Mouse (Mus musculus): Measurements from ENCODE around the gene Fadd. TPM values are rescaled to one million over a fixed set of nuclear protein-coding genes. Genes with fewer than 3 reads are reported as not detected.
A peak's percentile ranks its signal among the peaks of the same experiment; 100 is the strongest.

Gene Fadd
- polyA plus RNA-seq, 1 experiment from 2014 or later = 11.1 TPM

DNA sequence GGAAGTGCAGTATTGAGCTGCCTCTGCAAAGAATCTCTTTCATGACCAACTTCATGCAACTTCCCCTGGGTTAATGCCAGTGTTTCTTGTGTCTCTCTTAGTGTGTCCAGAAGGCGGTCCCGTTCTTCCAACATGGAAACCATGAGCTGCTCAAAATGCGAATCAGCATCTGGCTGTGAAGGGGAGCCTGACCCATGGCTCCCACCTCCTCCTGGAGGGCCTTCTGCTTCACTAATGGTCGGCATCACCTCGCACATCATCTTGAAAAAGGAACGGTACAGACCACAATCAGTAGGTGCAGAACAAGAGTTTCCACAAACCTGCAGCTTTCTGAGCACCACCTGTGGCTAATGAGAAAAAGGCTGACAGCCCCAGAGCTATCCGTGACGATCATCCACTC, 30.0 kb downstream of the Fadd start:
- H3K27me3 ChIP-seq = peaks cover 7% of the 10 kb centered on the region; the same call in 1 of the 2 replicates
- H3K27ac ChIP-seq = no peak overlapping the region
- peak overlapping the region; percentile 83 for H3K4me2 ChIP-seq
- H3K4me3 ChIP-seq (replicated peaks) = peak overlapping the region; percentile 97
- WGBS = 82% methylated on average over 8 of the region's 8 CpGs
- H3K9me3 ChIP-seq = no peaks in the 10 kb centered on the region
- peaks cover 46% of the 10 kb centered on the region for H3K36me3 ChIP-seq
- peaks cover 13% of the 10 kb centered on the region for H3K4me1 ChIP-seq (replicated peaks)
- peak overlapping the region; percentile 93; the same call in 1 of the 2 replicates for H3K9ac ChIP-seq (replicated peaks)
- no peak for ATAC-seq (ENCODE audit: insufficient number of reproducible peaks, insufficient read depth, low FRiP score, low TSS enrichment, low read depth)

DNA sequence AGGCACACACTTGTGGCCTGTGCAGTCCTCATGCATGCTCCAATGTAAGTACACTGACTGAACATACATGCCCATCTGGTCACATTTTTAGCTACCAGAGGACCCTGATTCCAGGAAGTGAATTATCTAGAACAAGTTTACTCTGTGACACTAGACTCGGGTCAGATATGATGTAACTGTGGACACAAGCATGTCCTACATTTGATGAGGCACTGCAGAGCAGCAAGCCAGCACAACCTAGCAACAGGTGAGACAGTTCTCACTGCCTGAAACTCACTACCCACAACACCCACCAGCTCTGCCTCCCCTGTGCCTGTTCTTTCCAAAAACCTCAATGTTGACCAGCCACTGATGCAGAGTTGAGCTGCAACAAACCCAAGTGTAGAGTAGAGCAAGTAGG, 31.5 kb downstream of the Fadd start:
- Histone ChIP-seq H3K4me1 (replicated peaks) (peaks cover 13% of the 10 kb centered on the region), H3K36me3 (peaks cover 57% of the 10 kb centered on the region), H3K9ac (replicated peaks) (no peak overlapping the region), H3K4me3 (replicated peaks) (no peak overlapping the region), H3K9me3 (no peaks in the 10 kb centered on the region), H3K4me2 (no peak overlapping the region), H3K27me3 (peaks cover 5% of the 10 kb centered on the region; the same call in 1 of the 2 replicates), H3K27ac (no peak overlapping the region)
- no peak for ATAC-seq (ENCODE audit: insufficient number of reproducible peaks, insufficient read depth, low FRiP score, low TSS enrichment, low read depth)
- 91% methylated on average over 1 of the region's 1 CpGs for WGBS

DNA sequence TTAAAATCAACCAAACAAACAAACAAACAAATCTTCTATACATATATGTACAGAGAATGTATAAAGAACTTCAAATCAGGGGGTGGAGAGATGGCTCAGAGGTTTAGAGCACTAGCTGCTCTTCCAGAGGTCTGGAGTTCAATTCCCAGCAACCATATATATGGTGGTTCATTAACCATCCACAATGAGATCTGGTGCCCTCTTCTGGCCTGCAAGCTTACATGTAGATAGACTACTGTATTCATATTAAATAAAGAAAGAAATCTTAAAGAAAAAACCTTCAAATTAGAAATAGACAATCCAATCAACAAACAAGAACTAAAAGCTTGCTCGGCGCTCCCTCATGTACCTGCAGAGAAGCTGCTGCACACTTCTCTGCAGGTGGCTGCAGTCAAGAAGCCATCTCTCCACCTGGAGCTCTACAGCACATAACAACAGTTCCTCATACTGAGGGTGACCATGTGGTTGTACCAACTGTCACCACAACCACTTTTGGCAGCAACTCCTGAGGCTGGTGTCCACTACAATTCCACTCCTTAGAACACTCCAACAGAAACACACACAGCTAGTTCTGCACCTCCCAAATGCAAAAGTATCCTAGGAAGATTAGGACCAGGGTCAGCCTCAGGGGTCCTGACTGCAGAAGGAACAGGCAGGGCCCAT, 32.2 kb downstream of the Fadd start:
- Histone ChIP-seq H3K4me3 (replicated peaks) (no peak overlapping the region), H3K9ac (replicated peaks) (no peak overlapping the region), H3K4me1 (replicated peaks) (peaks cover 13% of the 10 kb centered on the region), H3K4me2 (no peak overlapping the region), H3K27ac (no peak overlapping the region), H3K27me3 (peaks cover under 1% of the 10 kb centered on the region; the same call in 1 of the 2 replicates), H3K36me3 (peaks cover 62% of the 10 kb centered on the region), H3K9me3 (no peaks in the 10 kb centered on the region)
- ATAC-seq (ENCODE audit: insufficient number of reproducible peaks, insufficient read depth, low FRiP score, low TSS enrichment, low read depth) = no peak
- WGBS = 100% methylated on average over 2 of the region's 2 CpGs

DNA sequence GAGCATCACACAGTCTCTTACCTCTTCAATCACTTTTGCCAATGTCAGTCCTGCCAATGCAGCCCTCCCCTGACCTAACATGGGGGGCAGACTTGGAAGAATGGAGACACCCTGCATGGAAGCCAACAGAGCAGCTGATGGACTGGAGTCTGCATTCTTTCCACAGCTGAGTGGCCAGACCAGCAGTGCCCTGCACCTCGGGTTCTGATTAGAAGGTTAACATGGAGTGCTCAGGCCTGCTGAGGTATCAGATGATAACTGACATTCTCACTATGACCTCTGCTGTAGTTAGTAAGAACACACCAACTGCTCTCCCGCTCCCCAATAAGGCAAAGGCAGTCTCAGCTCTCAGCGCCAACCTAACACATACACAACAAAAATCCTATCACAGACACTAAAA, 37.0 kb downstream of the Fadd start:
- no peak overlapping the region for H3K4me2 ChIP-seq
- no peak overlapping the region for H3K9ac ChIP-seq (replicated peaks)
- no peak overlapping the region for H3K4me3 ChIP-seq (replicated peaks)
- H3K27me3 ChIP-seq = no peaks in the 10 kb centered on the region
- H3K9me3 ChIP-seq = no peaks in the 10 kb centered on the region
- H3K36me3 ChIP-seq = peaks cover 45% of the 10 kb centered on the region
- 91% methylated on average over 3 of the region's 3 CpGs for WGBS
- H3K27ac ChIP-seq = no peak overlapping the region
- ATAC-seq (ENCODE audit: insufficient number of reproducible peaks, insufficient read depth, low FRiP score, low TSS enrichment, low read depth) = no peak
- no peaks in the 10 kb centered on the region for H3K4me1 ChIP-seq (replicated peaks)

DNA sequence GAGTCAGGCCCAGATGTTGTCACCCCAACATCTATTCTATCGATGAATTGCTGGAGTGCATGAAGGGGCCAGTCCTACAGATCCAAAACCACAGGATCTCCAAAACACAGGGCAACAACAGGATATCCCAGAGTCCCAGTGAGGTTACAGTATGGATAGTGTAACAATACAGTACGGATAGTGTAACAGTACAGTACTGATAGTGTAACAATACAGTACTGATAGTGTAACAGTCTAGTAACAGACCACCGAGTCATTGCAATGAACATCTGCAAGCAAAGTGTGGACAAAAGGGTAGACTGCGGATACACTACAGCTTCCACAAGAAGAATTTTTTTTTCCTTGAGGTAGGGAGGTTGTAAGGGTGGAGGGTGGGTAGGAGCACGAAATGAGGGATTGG, 40.9 kb downstream of the Fadd start:
- no peak overlapping the region for H3K4me2 ChIP-seq
- H3K4me1 ChIP-seq (replicated peaks) = no peaks in the 10 kb centered on the region
- H3K9me3 ChIP-seq = no peaks in the 10 kb centered on the region
- H3K4me3 ChIP-seq (replicated peaks) = no peak overlapping the region
- WGBS = 95% methylated on average over 5 of the region's 5 CpGs
- no peaks in the 10 kb centered on the region for H3K27me3 ChIP-seq
- ATAC-seq (ENCODE audit: insufficient number of reproducible peaks, insufficient read depth, low FRiP score, low TSS enrichment, low read depth) = no peak
- H3K27ac ChIP-seq = no peak overlapping the region
- peaks cover 14% of the 10 kb centered on the region; the same call in 1 of the 2 replicates for H3K36me3 ChIP-seq
- H3K9ac ChIP-seq (replicated peaks) = no peak overlapping the region

DNA sequence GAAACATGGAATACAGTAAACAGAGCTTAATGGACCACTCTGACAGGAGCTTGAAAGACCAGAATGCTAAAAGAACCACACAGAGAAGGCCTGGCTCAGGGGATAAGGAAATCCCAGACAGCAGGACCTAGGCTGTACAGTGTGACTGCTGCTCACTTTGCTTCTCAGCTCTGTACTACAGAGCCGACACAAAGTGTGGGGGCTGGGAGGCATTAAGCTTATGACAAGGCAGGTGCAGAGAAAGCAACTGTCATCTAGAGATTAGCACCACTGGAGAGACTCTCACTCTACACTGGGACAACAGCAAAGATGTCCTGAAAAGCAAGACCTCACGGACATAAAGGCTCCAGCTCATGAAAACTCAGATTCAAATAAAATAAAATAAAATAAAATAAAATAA, 43.1 kb downstream of the Fadd start:
- Histone ChIP-seq H3K36me3 (peaks cover 5% of the 10 kb centered on the region; the same call in 1 of the 2 replicates), H3K27ac (no peak overlapping the region), H3K4me1 (replicated peaks) (no peaks in the 10 kb centered on the region), H3K9ac (replicated peaks) (no peak overlapping the region), H3K9me3 (no peaks in the 10 kb centered on the region), H3K27me3 (no peaks in the 10 kb centered on the region), H3K4me3 (replicated peaks) (no peak overlapping the region), H3K4me2 (no peak overlapping the region)
- ATAC-seq (ENCODE audit: insufficient number of reproducible peaks, insufficient read depth, low FRiP score, low TSS enrichment, low read depth) = no peak
- whole genome bisulfite sequencing = 77% methylated on average over 2 of the region's 2 CpGs

DNA sequence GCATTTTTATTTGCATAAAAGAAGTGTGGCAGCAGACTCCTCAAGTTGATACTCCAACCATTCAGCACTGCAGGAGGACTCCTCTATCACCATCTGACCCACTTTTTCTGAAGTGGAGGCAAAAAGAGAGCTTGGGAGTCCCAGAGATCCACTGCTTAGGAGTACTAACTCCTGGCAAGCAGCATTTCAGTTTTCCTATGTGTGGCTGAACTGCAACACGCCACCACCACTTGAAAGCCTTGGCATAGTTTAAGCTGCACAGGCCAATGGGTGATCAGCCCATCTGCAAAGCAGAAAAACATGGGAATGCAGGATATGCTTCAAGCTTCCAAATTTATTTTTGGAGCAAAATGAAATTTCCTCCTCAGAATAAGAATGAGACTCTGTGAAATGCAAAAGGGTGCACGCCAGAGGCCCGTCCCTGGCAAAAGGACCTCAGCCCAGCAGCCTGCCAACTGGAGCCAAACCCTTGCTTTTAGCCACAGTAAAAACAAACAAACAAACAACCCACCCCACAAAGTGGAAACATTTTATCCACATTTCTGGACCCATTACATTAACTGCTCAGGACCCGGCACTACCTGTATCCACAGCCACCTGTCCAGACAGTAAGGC, 44.1 kb downstream of the Fadd start:
- no peak overlapping the region for H3K4me2 ChIP-seq
- no peaks in the 10 kb centered on the region for H3K4me1 ChIP-seq (replicated peaks)
- H3K9me3 ChIP-seq = no peaks in the 10 kb centered on the region
- no peak overlapping the region for H3K27ac ChIP-seq
- WGBS = 96% methylated on average over 4 of the region's 4 CpGs
- ATAC-seq (ENCODE audit: insufficient number of reproducible peaks, insufficient read depth, low FRiP score, low TSS enrichment, low read depth) = no peak
- H3K4me3 ChIP-seq (replicated peaks) = no peak overlapping the region
- no peaks in the 10 kb centered on the region for H3K27me3 ChIP-seq
- peaks cover 5% of the 10 kb centered on the region; the same call in 1 of the 2 replicates for H3K36me3 ChIP-seq
- no peak overlapping the region for H3K9ac ChIP-seq (replicated peaks)

DNA sequence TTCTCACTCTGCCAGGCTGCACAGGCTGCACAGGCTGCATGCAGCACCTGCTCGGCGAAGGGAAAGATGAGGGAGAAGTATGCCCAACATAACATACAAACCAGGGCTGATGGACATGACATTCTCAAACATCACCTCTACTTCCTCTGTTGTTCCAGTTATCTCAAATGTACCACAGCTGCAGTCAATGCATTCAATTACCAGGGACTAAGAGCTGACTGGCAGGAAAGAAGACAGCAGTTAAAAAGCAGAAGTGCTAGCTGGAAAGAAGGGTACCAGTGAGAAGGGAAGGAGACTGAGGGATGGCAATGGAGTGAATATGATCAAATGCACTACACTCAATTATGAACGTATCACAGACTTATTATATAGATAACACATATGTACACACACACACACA, 45.9 kb downstream of the Fadd start:
- H3K9ac ChIP-seq (replicated peaks) = no peak overlapping the region
- no peaks in the 10 kb centered on the region for H3K9me3 ChIP-seq
- H3K4me3 ChIP-seq (replicated peaks) = no peak overlapping the region
- ATAC-seq (ENCODE audit: insufficient number of reproducible peaks, insufficient read depth, low FRiP score, low TSS enrichment, low read depth) = no peak
- no peak overlapping the region for H3K4me2 ChIP-seq
- peaks cover 8% of the 10 kb centered on the region; the same call in 1 of the 2 replicates for H3K4me1 ChIP-seq (replicated peaks)
- 96% methylated on average over 3 of the region's 3 CpGs for WGBS
- no peak overlapping the region for H3K27ac ChIP-seq
- H3K36me3 ChIP-seq = peaks cover 3% of the 10 kb centered on the region; the same call in 1 of the 2 replicates
- H3K27me3 ChIP-seq = no peaks in the 10 kb centered on the region

DNA sequence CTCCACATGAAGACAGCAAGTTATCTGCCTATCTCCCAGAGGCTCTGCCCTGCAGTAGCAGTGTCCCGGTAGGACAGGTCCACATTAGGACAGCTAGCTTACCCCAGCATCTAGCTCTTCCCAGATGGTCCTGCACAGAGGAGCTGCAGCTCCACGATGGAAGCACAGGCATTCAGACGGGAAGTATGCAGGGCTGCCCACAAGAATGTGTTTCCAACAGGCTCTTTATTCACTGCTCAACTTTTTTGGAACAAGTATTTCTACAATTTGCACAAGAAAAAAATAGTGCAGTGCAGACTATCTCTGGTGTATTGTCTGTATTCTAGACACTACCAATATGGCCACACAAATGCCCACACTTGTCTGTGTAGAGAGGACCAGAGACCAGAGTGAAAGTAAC, 47.5 kb downstream of the Fadd start:
- H3K4me2 ChIP-seq = no peak overlapping the region

DNA sequence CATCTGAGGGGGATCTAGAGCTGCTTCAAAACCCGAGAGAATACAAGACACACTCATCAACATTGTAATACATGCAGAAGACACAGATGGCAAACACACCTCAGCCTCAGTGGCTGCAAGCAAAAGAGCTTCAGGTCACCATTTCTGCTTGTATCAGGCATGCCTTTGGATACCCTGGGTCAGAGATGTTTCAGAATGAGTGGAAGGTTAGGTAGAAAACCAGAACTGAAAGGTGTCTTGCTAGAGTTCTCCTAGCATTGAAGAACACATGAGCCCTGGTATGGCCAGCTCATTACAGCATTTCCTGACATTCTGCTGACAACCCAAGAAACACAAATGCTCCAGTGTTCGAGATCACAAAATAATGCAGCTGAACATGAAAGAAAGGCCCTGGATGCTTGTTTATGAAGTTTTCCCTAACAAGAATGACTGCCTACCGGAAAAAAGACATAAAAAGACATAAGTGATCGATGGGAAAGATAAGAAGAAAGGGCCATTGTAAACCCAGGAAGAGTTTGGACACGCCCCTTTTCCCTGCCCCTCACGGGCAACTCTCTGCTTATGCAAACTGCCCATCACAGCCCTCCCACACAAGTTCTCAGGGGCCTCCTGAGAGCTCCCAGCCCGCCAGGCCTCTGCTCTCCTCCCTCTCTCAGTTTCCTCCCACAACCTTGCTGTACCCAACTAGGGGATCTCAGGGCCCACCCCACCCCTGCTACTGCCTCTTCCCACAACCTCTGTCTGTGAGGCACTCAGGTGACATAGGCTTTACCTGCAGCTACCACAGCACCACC, 50.5 kb downstream of the Fadd start:
- ATAC-seq (ENCODE audit: insufficient number of reproducible peaks, insufficient read depth, low FRiP score, low TSS enrichment, low read depth) = no peak
- no peak overlapping the region for H3K27ac ChIP-seq
- H3K4me3 ChIP-seq (replicated peaks) = no peak overlapping the region
- no peak overlapping the region for H3K4me2 ChIP-seq
- H3K27me3 ChIP-seq = no peaks in the 10 kb centered on the region
- no peaks in the 10 kb centered on the region for H3K9me3 ChIP-seq
- no peaks in the 10 kb centered on the region for H3K36me3 ChIP-seq
- no peak overlapping the region for H3K9ac ChIP-seq (replicated peaks)
- 52% methylated on average over 7 of the region's 7 CpGs for WGBS
- H3K4me1 ChIP-seq (replicated peaks) = peaks cover 13% of the 10 kb centered on the region

More for the DNA sequence above, 47.5 kb downstream of the Fadd start:
- Histone ChIP-seq H3K4me1 (replicated peaks) (peaks cover 8% of the 10 kb centered on the region; the same call in 1 of the 2 replicates), H3K9ac (replicated peaks) (no peak overlapping the region), H3K27ac (no peak overlapping the region), H3K36me3 (no peaks in the 10 kb centered on the region; the same call in 1 of the 2 replicates), H3K9me3 (no peaks in the 10 kb centered on the region), H3K27me3 (no peaks in the 10 kb centered on the region), H3K4me3 (replicated peaks) (no peak overlapping the region)
- ATAC-seq (ENCODE audit: insufficient number of reproducible peaks, insufficient read depth, low FRiP score, low TSS enrichment, low read depth) = no peak
- 75% methylated on average over 3 of the region's 3 CpGs for WGBS

DNA sequence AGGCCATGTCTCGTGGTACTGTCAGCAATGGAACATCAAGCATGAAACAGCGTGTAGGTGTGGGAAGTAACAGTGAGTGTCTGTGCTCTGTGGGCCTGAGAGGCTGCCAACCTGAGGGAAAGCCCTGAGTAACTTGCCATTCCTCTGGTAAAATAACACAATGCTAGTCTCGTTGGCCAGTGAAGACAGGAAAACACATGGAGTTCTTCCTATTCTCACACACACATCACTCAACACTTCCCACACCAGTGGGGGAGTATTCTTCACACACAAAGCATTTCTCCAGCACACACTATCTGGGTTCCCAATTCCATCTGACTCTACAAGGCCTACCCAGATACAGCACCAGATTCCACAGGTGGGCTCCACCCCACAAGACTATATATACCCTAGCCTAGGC, 52.4 kb downstream of the Fadd start:
- ATAC-seq (ENCODE audit: insufficient number of reproducible peaks, insufficient read depth, low FRiP score, low TSS enrichment, low read depth) = no peak
- Histone ChIP-seq H3K9ac (replicated peaks) (no peak overlapping the region), H3K4me3 (replicated peaks) (no peak overlapping the region), H3K4me2 (no peak overlapping the region), H3K4me1 (replicated peaks) (peaks cover 20% of the 10 kb centered on the region), H3K27me3 (no peaks in the 10 kb centered on the region), H3K36me3 (no peaks in the 10 kb centered on the region), H3K9me3 (no peaks in the 10 kb centered on the region), H3K27ac (no peak overlapping the region)
- 81% methylated on average over 3 of the region's 3 CpGs for WGBS

Data from limb, embryonic 12.5 days (tissue).